Mouse (Mus musculus) left cerebral cortex, postnatal 14 days (tissue): ENCODE data around the gene Gpr137c. TPM values are rescaled to one million over a fixed set of nuclear protein-coding genes. Genes with fewer than 3 reads are reported as not detected.

ENCODE experiments used
- DNase-seq, 2 experiments: peaks; one replicate each; pipeline ENCODE4 v3.0.0; 2021 to 2022; ENCODE audit warnings: low spot score in 2 of 2, mixed read lengths in 1 of 2
- intact Hi-C: fragments of 180-260 bp; cut with DNase I; formaldehyde crosslinking; loops from one replicate; pipeline ENCODE4 v1.15.1; 2025
- long read RNA-seq, 2 experiments: library from polyadenylated mRNA; stranded (forward); transcript quantifications; one replicate each; pipeline ENCODE4 v2.0.0; 2021
- total RNA-seq, 2 experiments: library from RNA; stranded (reverse); gene quantifications; 2 replicates each; pipeline ENCODE4 v1.2.3; 2021

The Gpr137c gene
- total RNA-seq: 10 to 100 TPM; 29.4 to 30.2 TPM
- long read RNA-seq, experiment 1, full-length matches to known transcripts: 6 of 8 reads
- long read RNA-seq, experiment 1, partial matches to known transcripts: 0 of 8 reads
- long read RNA-seq, experiment 1, other reads (novel, unspliced or antisense): 2 of 8 reads
- long read RNA-seq, experiment 2, full-length matches to known transcripts: 5 of 6 reads
- long read RNA-seq, experiment 2, partial matches to known transcripts: 0 of 6 reads
- long read RNA-seq, experiment 2, other reads (novel, unspliced or antisense): 1 of 6 reads

DNA sequence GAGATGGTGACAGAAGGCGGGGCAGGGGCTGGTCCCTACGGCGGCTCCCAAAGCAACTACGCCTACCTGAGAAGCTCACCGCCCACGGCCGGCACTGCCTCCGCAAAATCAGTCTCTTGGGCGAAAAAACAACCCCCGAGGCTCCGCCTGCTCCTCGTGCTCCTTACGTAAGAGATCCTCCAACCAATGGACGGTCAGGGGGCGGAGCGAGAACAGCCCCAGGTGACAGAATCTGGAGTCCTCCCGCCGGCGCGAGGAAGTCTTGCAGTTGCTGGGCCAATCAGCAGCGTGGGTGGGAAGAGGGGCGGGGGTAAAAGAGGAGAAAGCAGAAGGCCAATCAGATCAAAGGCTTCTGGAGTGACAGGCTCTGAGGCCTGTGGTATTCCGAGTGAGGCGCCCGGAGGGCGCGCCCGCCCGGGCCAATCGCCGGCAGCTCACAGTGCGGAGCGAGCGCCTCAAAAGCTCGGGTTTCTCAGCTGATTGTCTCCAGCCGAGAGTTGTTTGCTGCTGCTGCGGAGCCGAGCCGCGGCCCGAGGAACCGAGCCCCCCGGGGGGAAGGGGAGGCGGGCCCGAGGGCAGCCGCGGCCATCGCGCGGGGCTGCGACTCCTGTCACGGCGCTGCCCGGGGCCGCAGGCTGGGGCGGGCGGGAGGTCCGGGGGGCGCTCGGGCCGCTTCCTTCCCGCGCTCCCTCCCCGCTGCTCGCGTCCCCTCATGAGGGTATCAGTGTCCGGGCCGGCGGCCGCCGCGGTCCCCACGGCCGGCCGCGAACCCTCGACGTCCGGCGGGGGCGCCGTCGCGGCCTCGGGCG lies at the start of gene Gpr137c:
Gene Gpr137c (plus strand): TSS at position 437 of the 809 bp plus-strand sequence.
- peak; percentile 99 for DNase-seq
- intact Hi-C loops: no loop called here

GRCm38 (mm10) chr14:45172260-45172659 lies 47.3 kb upstream of the Gpr137c start:
- intact Hi-C loops: no loop called here
- no peak for DNase-seq

DNA sequence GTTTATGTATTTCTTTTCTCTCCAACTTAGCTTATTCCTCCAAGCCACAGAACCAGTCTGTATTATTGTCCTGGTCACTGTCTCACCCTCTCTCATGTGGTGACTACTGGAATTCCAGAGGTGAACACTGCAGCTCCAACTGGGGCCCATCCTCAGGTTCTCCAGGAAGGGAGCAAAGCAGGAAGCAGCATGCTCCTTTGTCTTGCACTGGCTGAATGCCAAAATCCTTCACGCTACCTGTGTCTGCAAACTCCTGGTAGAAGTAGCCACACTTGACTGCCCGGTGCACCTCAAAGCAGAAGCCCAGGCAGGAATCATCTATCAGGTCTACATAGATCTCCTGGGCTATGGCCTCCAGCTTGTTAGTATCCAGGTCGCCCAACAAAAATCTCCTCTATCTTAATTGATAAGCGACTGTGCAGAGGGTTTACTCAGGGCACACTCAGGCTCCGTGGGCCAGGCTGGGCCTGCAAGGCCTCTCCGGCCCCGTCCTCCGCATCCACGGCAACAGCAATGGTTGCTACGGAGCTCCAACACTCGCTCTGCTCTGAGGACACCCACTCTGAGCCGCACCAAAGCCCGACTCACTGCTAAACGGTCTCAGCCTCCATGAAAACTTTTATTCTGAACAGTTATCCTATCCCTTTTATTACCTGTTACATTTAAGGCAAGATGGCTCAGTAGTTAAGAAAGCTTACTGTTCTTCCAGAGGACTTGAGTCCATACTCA lies 44.3 kb upstream of the Gpr137c start:
- intact Hi-C loops: no loop called here
- DNase-seq: no peak

- intact Hi-C loops: no loop called here
- no peak for DNase-seq
These were observed 40.3 kb upstream of the Gpr137c start for GRCm38 (mm10) chr14:45179186-45179585.

DNA sequence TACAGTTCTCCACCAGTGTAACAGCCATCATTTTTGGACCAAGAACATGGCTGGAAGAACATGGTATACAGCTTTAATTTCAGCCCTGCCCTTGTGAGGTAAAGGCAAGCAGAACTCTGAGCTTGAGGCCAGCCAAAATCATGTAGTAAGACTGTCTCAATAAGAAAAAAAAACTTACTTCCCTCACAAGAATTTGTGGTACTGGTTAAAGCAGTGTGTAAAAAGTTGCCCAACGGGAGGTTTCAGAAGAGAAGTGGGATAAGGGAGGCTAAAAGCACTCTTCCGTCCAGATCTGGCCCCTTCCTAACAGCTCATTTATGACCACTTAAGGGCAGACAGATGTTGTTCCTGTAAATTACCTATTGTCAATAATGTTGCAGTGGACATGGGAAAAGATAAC lies 39.9 kb upstream of the Gpr137c start:
- intact Hi-C loops: no loop called here
- no peak for DNase-seq

DNA sequence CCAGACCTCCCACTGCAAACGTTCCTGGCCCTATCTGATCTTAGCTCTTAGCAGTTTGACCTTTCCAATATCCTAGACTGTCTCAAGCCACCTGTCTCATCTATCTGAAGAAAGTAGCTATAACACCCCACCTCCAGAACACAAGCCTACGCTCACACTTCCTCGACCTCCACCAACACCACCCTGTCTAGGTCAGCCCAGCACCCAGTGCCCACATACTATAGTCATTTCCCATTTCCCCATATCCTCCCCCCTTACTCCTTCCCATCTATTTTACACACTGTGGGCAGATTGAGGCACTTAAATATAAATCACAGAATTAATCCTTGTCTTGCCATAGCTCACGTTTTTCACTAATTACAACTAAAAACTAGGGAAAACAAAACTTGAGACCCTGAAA lies 37.9 kb upstream of the Gpr137c start:
- DNase-seq: no peak
- intact Hi-C loops: no loop called here

DNA sequence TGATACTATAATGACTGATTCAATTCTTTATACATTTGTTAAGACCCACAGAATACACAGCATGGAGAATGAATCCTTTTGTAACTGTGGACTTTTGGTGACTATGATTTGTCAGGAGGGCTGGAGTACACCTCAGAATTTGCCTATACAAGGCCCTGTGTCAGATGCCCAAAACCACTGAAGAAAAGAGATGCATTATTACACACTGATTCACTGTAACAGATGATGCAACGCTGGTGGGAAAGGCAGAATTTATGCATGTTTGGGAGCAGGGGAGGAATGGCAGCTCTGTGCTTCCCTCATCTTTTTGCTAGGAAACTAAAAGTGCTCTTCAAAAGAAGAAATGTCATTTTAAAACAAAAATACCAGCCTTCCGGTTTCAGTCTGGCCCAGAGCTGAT lies 28.5 kb upstream of the Gpr137c start:
- no peak for DNase-seq
- intact Hi-C loops: no loop called here

- intact Hi-C loops: no loop called here
- DNase-seq: no peak
These were observed 18.9 kb upstream of the Gpr137c start for GRCm38 (mm10) chr14:45200607-45201006.

GRCm38 (mm10) chr14:45210683-45211082 lies 8.8 kb upstream of the Gpr137c start:
- intact Hi-C loops: no loop called here
- DNase-seq: no peak

GRCm38 (mm10) chr14:45211431-45211830 lies 8.1 kb upstream of the Gpr137c start:
- DNase-seq: no peak
- intact Hi-C loops: no loop called here

DNA sequence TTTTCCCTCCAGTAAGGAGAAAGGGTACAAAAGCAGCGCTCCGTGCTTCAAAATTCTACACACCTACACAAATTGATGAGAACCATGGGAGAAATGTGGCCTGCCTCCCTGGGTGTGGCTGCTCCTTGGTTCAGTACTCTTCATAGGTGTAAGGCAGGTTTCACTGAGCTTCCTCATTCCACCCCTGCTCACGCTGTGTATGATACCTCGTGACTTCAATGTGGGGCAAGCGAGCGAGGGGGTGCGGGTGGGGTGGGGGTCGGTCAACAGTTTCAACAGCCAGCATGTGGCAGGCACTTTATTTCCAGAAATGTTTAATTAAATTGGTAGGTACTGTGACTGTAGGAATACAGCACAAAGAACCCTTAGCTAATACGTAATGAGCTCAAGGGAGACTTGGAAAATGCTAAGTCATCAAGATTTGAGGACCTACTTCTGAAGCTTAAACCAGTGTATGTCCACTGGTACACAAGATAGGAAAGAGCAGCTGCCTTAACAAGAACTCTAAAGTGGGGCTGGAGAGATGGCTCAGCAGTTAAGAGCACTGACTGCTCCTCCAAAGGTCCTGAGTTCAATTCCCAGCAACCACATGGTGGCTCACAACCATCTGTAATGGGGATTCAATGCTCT lies 2.7 kb upstream of the Gpr137c start:
- intact Hi-C loops: no loop called here
- DNase-seq: no peak

DNA sequence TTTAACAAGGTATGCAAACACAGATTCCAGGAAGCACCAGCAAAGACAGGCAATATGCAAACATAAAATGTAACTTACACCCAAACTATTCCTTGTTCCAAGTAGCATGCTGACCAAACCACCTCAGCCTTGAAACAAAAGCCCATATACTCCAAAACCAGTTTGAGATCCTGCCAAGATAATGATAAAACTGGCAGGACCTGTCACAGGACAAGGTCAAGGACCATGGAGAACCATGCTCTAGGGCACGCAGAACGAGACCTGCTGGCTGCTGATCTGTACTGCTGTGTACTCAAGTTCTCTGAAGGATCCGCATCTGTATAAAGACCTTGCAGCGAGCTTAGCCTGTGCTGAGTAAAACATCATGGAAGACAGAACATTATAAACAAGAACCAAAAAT lies 1.8 kb upstream of the Gpr137c start:
- intact Hi-C loops: no loop called here
- no peak for DNase-seq

DNA sequence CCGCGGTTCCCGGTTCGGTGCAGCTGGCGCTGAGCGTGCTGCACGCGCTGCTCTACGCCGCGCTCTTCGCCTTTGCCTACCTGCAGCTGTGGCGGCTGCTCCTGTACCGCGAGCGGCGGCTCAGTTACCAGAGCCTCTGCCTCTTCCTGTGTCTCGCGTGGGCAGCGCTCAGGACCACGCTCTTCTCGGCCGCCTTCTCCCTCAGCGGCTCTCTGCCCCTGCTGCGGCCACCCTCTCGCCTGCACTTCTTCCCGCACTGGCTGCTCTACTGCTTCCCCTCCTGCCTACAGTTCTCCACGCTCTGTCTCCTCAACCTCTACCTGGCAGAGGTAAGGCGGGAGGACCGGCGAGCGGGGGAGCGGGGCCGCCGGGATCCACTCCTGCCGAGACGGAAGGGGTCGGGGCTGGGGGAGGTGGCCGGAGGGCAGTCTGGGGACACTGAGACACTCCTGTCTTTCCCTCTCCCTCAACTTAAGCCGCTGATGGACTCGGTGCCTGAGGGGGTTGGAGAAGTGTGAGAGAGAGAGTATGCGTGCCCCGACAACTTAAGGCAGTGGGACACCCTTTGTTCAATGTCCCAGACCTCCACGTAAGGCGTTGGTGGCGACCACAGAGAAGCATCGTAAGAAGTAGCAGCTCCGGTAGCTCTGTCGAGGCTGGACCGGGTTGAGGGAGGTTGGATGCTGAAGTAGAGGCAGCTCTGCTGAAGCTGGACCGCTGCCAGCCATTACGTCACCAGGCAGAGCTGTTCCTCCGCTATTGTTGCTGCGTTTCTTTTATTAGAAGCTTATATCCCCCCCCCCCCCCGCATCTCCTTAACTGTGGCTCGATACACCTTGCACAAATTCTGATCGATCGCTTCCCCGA lies 806 bp downstream of the Gpr137c start, which contains the start of gene Txndc16:
Gene Txndc16 (minus strand): TSS at position 239 of the 867 bp plus-strand sequence.
- DNase-seq: peak; percentile 81 to 82
- intact Hi-C loops: no loop called here

DNA sequence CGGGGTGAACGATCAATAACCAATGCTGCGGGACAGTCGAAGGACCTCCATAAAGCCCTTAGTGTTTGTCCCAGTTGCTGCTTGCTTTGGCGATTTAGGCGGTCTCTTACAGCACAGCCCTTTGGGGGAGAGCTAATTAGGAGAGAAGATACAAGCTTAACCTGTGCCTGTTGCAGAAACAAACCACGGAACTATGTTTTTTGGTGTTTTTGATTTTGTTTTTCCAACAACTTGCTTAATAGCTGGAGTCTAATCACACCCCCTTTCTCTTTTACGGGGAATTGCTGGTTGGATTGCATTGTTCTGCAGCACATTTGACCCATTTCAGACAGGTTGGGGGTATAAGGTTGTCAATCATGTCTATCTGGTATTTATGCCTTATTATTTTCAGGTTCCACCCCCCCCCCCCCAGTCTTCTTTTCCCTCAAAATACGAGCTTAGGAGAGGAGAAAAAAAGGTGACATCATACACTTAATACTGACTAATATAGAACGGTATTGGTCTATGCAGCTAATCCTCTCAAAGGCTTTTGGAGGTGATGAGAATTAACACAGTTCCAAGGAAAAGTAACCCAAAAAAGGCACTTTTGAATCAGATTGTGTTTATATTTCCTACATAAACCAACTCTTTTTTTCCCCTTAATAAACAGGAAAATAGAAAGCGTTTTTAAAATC lies 1.6 kb downstream of the Gpr137c start:
- intact Hi-C loops: no loop called here
- DNase-seq: no peak

- DNase-seq: no peak
- intact Hi-C loops: no loop called here
These were observed 19.5 kb downstream of the Gpr137c start for GRCm38 (mm10) chr14:45239042-45239441.

GRCm38 (mm10) chr14:45241613-45242012 lies 22.1 kb downstream of the Gpr137c start:
- DNase-seq: no peak
- intact Hi-C loops: no loop called here

DNA sequence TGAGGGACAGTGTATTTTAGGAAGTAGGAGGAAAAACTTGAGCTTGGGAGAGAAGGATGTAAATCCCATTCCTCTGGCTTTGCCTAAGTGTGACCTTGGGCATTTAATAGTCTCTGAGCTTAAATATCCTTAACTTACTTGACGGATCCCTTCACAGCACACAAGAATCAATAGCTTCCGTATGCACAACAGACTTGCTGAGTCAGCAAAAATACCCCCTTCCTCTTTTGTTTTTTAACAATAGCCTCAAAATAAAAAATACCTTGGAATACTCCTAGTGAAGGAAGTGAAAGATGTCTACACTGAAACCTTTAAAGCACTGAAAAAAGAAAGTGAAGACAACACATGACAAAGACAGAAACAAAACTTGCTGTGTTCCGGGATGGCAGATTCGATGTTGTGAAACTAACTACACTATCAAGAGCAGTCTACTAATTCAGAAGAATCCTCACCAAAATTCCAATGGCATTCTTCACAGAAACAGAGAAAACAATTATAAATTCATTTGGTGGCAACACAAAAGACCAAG lies 32.1 kb downstream of the Gpr137c start:
- DNase-seq: no peak
- intact Hi-C loops: no loop called here
